Mouse (Mus musculus): ENCODE results near the gene Olfr1062.
"Not testable (repeated sequence)": the region's sequence is repeated elsewhere in the genome, so short reads cannot be mapped to it uniquely, and the experiment has no call there.

The Olfr1062 gene

GRCm38 (mm10) chr2:86426649-86427048 lies at the start of gene Olfr1062:
TSS of gene Olfr1062 (minus strand) at chr2:86426749.
- not testable (repeated sequence) for DNase-seq (ENCODE audit: low read depth, low spot score)

GRCm38 (mm10) chr2:86464442-86465109 lies 38.0 kb upstream of the Olfr1062 start:
- DNase-seq (ENCODE audit: low read depth, low spot score) = no peak

DNA sequence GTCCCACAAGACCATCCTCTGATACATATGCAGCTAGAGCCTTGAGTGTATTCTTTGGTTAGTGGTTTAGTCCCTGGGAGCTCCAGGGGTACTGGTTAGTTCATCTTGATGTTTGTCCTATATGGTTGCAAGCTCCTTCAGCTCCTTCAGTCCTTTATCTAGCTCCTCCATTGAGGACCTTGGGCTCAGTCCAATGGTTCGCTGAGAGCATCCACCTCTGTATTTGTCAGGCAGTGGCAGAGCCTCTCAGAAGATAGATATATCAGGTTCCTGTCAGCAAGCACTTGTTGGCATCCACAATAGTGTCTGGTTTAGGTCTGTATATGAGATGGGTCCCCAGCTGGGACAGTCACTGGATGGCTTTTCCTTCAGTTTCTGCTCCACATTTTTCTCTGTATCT lies 33.9 kb upstream of the Olfr1062 start:
- no peak for DNase-seq (ENCODE audit: low read depth, low spot score)

DNA sequence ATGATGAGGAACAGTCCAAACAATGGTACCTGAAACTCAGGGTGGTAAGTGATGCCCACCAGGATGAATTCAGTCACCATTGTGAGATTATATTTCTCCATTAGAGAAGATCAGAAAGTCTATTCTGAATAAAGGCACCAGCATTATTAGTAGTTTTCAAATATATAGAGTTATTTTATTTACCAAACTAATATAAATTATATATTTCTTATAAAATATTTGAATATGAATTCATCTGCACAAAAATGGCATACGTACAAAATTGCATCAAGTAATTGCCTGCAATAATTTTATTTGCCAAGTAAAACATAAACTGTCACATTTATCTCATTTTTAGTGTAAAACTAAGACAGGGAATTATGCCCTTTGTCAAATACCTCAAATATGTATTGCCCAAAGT lies 29.6 kb upstream of the Olfr1062 start, which contains the start of gene Olfr1066:
Gene Olfr1066, minus strand, starts transcription at position 101 of the 400 bp plus-strand sequence.
- no peak for DNase-seq (ENCODE audit: low read depth, low spot score)

- not testable (repeated sequence) for DNase-seq (ENCODE audit: low read depth, low spot score)
These were observed 23.9 kb upstream of the Olfr1062 start, which contains the start of gene Olfr1065 for GRCm38 (mm10) chr2:86450491-86450890. TSS of gene Olfr1065 (minus strand) at chr2:86450591.

DNA sequence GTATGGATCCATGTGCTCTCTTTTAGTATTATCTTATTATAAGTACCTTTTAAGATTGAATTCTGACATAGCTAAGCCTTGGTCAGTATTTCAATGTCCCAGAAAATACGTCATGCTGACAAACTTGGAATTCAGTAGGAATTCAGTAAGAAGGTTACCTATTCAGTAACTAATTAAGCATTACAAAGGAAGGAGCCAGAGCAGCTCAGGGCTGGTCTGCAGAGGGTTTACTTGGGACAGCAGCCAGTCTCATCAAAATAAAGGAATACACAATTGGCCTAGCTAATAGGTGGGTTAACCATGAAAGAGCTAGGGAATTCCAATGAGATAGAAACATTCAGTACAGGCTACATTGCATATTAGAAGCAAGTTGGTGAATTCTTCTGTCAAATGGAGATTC lies 15.6 kb upstream of the Olfr1062 start:
- DNase-seq (ENCODE audit: low read depth, low spot score) = not testable (repeated sequence)

DNA sequence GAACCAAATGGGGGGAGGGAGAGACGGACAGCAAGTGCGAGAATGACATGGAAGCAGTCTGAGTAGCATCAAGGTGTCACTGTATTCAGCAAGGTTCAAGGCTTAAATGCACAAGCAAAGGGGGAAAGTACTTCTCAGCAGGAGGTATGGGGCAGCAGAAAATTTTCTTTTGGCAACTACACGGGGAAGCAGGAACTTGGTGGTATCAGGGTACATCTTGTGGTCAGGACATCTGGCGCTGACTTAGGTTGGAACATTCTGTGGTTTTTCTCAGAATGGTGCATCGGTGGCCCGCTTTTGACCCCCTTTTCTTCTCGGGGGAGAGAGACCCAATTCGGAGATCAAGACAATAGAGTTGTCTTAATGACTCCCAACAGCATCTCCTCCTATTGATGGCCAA lies 2.0 kb upstream of the Olfr1062 start:
- DNase-seq (ENCODE audit: low read depth, low spot score) = not testable (repeated sequence)

DNA sequence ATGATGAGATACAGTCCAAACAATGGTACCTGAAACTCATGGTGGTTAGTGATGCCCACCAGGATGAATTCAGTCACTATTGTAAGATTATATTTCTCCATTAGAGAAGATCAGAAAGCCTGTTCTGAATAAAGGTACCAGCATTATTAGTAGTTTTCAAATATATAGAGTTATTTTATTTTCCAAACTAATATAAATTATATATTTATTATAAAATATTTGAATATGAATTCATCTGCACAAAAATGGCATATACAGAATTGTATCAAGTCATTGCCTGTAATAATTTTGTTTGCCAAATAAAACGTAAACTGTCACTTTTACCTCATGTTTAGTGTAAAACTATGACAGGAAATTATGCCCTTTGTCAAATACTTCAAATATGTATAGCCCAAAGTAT lies 12.6 kb downstream of the Olfr1062 start, which contains the start of gene Olfr1061:
Gene Olfr1061, minus strand, starts transcription at position 101 of the 400 bp plus-strand sequence.
- no peak for DNase-seq (ENCODE audit: low read depth, low spot score)

DNA sequence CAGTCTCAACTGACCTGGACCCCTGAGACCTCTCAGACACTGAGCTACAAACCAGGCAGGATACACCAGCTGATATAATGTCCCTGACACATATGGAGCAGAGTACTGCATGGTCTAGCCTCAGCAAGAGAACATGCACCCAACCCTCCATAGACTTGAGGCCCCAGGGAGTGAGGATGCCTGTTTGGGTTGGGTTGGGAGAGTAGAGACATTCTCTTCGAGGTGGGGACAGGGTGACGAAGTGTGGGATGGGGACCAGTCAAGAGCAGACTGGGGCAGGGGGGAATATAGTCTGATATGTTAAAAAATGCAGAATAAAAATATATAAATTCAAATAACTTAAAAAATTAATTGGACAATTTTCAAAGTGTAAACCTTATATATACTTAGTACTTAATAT lies 31.4 kb downstream of the Olfr1062 start:
- no peak for DNase-seq (ENCODE audit: low read depth, low spot score)

DNA sequence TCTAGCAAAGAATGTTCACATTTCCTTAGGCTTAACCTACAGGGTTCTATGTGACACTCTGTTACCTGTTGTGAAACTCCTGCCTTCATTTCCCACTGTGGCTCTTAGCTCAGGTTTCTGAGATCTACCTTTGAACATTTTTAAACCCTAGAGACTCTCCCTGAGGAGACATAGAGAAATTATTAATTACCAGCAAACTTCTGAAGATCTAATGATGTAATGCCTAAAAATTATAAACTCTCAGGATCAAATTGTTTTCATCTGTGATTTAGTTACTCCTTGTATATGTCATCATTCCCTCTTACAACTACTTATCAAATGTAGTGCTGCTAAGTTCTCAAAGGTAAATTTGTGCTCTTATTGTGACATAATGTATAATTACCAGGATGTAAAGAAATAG lies 38.1 kb downstream of the Olfr1062 start, which contains the start of gene Olfr1058:
Gene Olfr1058, minus strand, starts transcription at position 101 of the 400 bp plus-strand sequence.
- not testable (repeated sequence) for DNase-seq (ENCODE audit: low read depth, low spot score)

DNA sequence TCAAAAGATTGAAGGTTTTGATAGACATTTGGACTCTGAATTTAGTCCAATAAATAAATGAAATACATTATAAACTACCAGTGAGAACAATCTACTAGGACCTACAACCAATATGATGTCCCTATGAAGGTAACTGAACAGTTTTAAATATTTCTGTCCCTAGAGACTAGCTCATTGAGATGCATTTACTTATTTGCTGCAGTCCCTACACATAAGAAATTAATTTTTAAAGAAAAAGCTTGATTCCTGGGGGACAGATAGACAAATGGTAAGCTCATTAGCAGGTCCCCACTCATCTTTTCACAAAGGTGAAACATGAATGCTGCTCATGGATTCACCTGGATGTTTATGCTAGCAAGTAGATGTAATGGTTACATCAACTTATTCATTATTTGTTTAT lies 48.3 kb downstream of the Olfr1062 start, which contains the start of gene Olfr1057:
Gene Olfr1057, minus strand, starts transcription at position 101 of the 400 bp plus-strand sequence.
- DNase-seq (ENCODE audit: low read depth, low spot score) = no peak
